Comparison of ENCODE assay signal across 16 mouse cellular contexts in the genomic region with DNA sequence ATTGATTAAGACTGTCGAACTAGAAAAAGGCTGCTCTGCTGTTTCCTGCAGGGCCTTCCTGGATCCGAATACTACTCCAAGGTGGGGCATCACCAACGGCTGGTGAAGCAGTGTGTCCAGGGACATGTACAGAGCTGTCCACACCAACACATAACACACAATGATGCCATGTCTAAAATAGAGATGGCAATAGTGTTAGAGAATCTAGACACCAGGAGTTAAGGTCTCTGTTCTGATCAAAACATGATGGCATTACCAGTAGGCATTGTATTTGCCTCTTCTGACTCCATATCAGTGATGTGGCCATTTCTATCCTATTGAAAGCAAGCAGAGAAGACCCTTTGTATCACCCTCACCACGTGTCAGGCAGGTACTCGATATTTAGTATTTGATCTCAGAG.
A peak's percentile ranks its signal among the peaks of the same experiment; 100 is the strongest.
DNase-seq lines count a peak whose midpoint lies in the region; ATAC-seq lines count a peak whose summit lies in the region.
"Had no signal": no experiment of that assay in that cellular context is flagged by ENCODE, and none has a peak within 500 bp of the region (broad histone marks: within the 10 kb centered on the region; RNA-seq: fewer than 3 reads in every experiment).

No protein-coding gene starts in this region.

- 76% methylated on average over 5 of the region's 5 CpGs for WGBS in forebrain, embryonic 13.5 days
- WGBS in forebrain, embryonic 11.5 days: 86% methylated on average over 5 of the region's 5 CpGs
- 88% methylated on average over 5 of the region's 5 CpGs for WGBS in intestine, embryonic 14.5 days
- WGBS in intestine, embryonic 15.5 days: 82% methylated on average over 5 of the region's 5 CpGs
- 77% methylated on average over 5 of the region's 5 CpGs for WGBS in midbrain, embryonic 15.5 days
- WGBS in midbrain, embryonic 14.5 days: 85% methylated on average over 5 of the region's 5 CpGs
- 77% methylated on average over 5 of the region's 5 CpGs for WGBS in neural tube, embryonic 15.5 days
- 85% methylated on average over 5 of the region's 5 CpGs for WGBS in embryonic facial prominence, embryonic 10.5 days

- H3K4me3 ChIP-seq in forebrain, embryonic 13.5 days: no peak overlapping the region
- H3K4me3 ChIP-seq in forebrain, embryonic 11.5 days (ENCODE audit: low read depth, low read length): no peak overlapping the region
- H3K4me3 ChIP-seq in intestine, embryonic 14.5 days (ENCODE audit: low read depth, low read length): no peak overlapping the region
- no peak overlapping the region for H3K4me3 ChIP-seq in intestine, embryonic 15.5 days (replicated peaks)
- no peak overlapping the region for H3K4me3 ChIP-seq in midbrain, embryonic 15.5 days
- no peak overlapping the region for H3K4me3 ChIP-seq in midbrain, embryonic 14.5 days (replicated peaks; ENCODE audit: low read depth, low read length)
- no peak overlapping the region for H3K4me3 ChIP-seq in neural tube, embryonic 15.5 days (replicated peaks)
- H3K4me3 ChIP-seq in embryonic facial prominence, embryonic 10.5 days: no peak overlapping the region
- H3K4me3 ChIP-seq: erythroblast, embryonic 14.5 days had no signal

- H3K27ac ChIP-seq in forebrain, embryonic 13.5 days: no peak overlapping the region
- no peak overlapping the region for H3K27ac ChIP-seq in forebrain, embryonic 11.5 days (ENCODE audit: low read depth, low read length)
- no peak overlapping the region for H3K27ac ChIP-seq in intestine, embryonic 14.5 days (ENCODE audit: low read depth)
- no peak overlapping the region for H3K27ac ChIP-seq in intestine, embryonic 15.5 days
- H3K27ac ChIP-seq in midbrain, embryonic 15.5 days: no peak overlapping the region
- H3K27ac ChIP-seq in midbrain, embryonic 14.5 days (replicated peaks; ENCODE audit: low read depth, low read length): no peak overlapping the region
- H3K27ac ChIP-seq in neural tube, embryonic 15.5 days (replicated peaks): peak overlapping the region; percentile 90
- no peak overlapping the region for H3K27ac ChIP-seq in embryonic facial prominence, embryonic 10.5 days (replicated peaks)
- H3K27ac ChIP-seq: liver, embryonic 14.5 days; macrophage had no signal

- no peaks in the 10 kb centered on the region for H3K27me3 ChIP-seq in forebrain, embryonic 13.5 days
- H3K27me3 ChIP-seq in forebrain, embryonic 11.5 days (ENCODE audit: control insufficient read depth, insufficient read depth, low read length): no peaks in the 10 kb centered on the region
- no peaks in the 10 kb centered on the region for H3K27me3 ChIP-seq in intestine, embryonic 14.5 days (replicated peaks; ENCODE audit: control insufficient read depth, insufficient read depth, low read length)
- H3K27me3 ChIP-seq in intestine, embryonic 15.5 days (replicated peaks): no peaks in the 10 kb centered on the region
- no peaks in the 10 kb centered on the region for H3K27me3 ChIP-seq in midbrain, embryonic 15.5 days (replicated peaks)
- no peaks in the 10 kb centered on the region for H3K27me3 ChIP-seq in midbrain, embryonic 14.5 days (ENCODE audit: control insufficient read depth, insufficient read depth, low read length)
- no peaks in the 10 kb centered on the region for H3K27me3 ChIP-seq in neural tube, embryonic 15.5 days (replicated peaks)
- no peaks in the 10 kb centered on the region for H3K27me3 ChIP-seq in embryonic facial prominence, embryonic 10.5 days (replicated peaks; ENCODE audit: low read depth, poor library complexity, severe bottlenecking)
- H3K27me3 ChIP-seq: embryonic facial prominence, embryonic 13.5 days; kidney, embryonic 15.5 days; limb, embryonic 15.5 days; neural tube, embryonic 13.5 days had no signal

- no peaks in the 10 kb centered on the region for H3K36me3 ChIP-seq in forebrain, embryonic 13.5 days (ENCODE audit: poor library complexity, severe bottlenecking)
- H3K36me3 ChIP-seq in forebrain, embryonic 11.5 days (ENCODE audit: control insufficient read depth, insufficient read depth, low read length): no peaks in the 10 kb centered on the region
- H3K36me3 ChIP-seq in intestine, embryonic 14.5 days (ENCODE audit: control insufficient read depth, insufficient read depth, low read length): no peaks in the 10 kb centered on the region
- no peaks in the 10 kb centered on the region for H3K36me3 ChIP-seq in intestine, embryonic 15.5 days
- H3K36me3 ChIP-seq in midbrain, embryonic 15.5 days (replicated peaks): no peaks in the 10 kb centered on the region
- no peaks in the 10 kb centered on the region for H3K36me3 ChIP-seq in midbrain, embryonic 14.5 days (ENCODE audit: control insufficient read depth, insufficient read depth, low read length)
- H3K36me3 ChIP-seq in neural tube, embryonic 15.5 days: no peaks in the 10 kb centered on the region
- H3K36me3 ChIP-seq in embryonic facial prominence, embryonic 10.5 days (replicated peaks): no peaks in the 10 kb centered on the region
- H3K36me3 ChIP-seq: embryonic facial prominence, embryonic 13.5 days; hindbrain, embryonic 10.5 days; kidney, embryonic 15.5 days; limb, embryonic 15.5 days; neural tube, embryonic 13.5 days had no signal

- no peaks in the 10 kb centered on the region for H3K9me3 ChIP-seq in forebrain, embryonic 13.5 days (replicated peaks)
- no peaks in the 10 kb centered on the region for H3K9me3 ChIP-seq in forebrain, embryonic 11.5 days (ENCODE audit: control insufficient read depth, low read length)
- H3K9me3 ChIP-seq in intestine, embryonic 14.5 days (ENCODE audit: control insufficient read depth, low read length): no peaks in the 10 kb centered on the region
- H3K9me3 ChIP-seq in intestine, embryonic 15.5 days: no peaks in the 10 kb centered on the region
- no peaks in the 10 kb centered on the region for H3K9me3 ChIP-seq in midbrain, embryonic 15.5 days
- H3K9me3 ChIP-seq in midbrain, embryonic 14.5 days (ENCODE audit: control insufficient read depth, low read length): no peaks in the 10 kb centered on the region
- no peaks in the 10 kb centered on the region for H3K9me3 ChIP-seq in neural tube, embryonic 15.5 days (replicated peaks)
- no peaks in the 10 kb centered on the region for H3K9me3 ChIP-seq in embryonic facial prominence, embryonic 10.5 days
- H3K9me3 ChIP-seq: embryonic facial prominence, embryonic 13.5 days; hindbrain, embryonic 10.5 days; kidney, embryonic 15.5 days; limb, embryonic 15.5 days; neural tube, embryonic 13.5 days had no signal

- DNase-seq in forebrain, embryonic 11.5 days (ENCODE audit: low spot score): no peak
- no peak for DNase-seq in intestine, embryonic 14.5 days (ENCODE audit: low spot score)
- DNase-seq in midbrain, embryonic 14.5 days: no peak
- DNase-seq in embryonic facial prominence, embryonic 10.5 days (ENCODE audit: low spot score): no peak

- ATAC-seq in forebrain, embryonic 13.5 days: 0 out of 2 replicates have a peak, but pooled peaks have one; percentile 5
- no peak for ATAC-seq in forebrain, embryonic 11.5 days (replicated peaks; ENCODE audit: low FRiP score)
- peak; percentile 18 for ATAC-seq in intestine, embryonic 14.5 days (replicated peaks; ENCODE audit: low FRiP score, low TSS enrichment, low read depth)
- no peak for ATAC-seq in intestine, embryonic 15.5 days
- peak; percentile 0; the same call in 1 of the 2 replicates for ATAC-seq in midbrain, embryonic 15.5 days (replicated peaks)
- ATAC-seq in midbrain, embryonic 14.5 days (ENCODE audit: low FRiP score, low TSS enrichment): no peak
- peak; percentile 2; the same call in 1 of the 2 replicates for ATAC-seq in neural tube, embryonic 15.5 days (ENCODE audit: low FRiP score)

- H3K4me1 ChIP-seq in forebrain, embryonic 13.5 days: peaks cover 6% of the 10 kb centered on the region; the same call in 1 of the 2 replicates
- no peaks in the 10 kb centered on the region for H3K4me1 ChIP-seq in forebrain, embryonic 11.5 days (replicated peaks; ENCODE audit: control insufficient read depth, insufficient read depth, low read length)
- no peaks in the 10 kb centered on the region for H3K4me1 ChIP-seq in intestine, embryonic 14.5 days (replicated peaks; ENCODE audit: control insufficient read depth, insufficient read depth, low read length)
- no peaks in the 10 kb centered on the region for H3K4me1 ChIP-seq in intestine, embryonic 15.5 days (replicated peaks)
- H3K4me1 ChIP-seq in midbrain, embryonic 15.5 days: 0 out of 2 replicates have a peak, but pooled peaks cover 4% of the 10 kb centered on the region
- no peaks in the 10 kb centered on the region for H3K4me1 ChIP-seq in midbrain, embryonic 14.5 days (ENCODE audit: control insufficient read depth, insufficient read depth, low read length)
- peaks cover 18% of the 10 kb centered on the region for H3K4me1 ChIP-seq in neural tube, embryonic 15.5 days
- H3K4me1 ChIP-seq in embryonic facial prominence, embryonic 10.5 days: peaks cover 11% of the 10 kb centered on the region

- H3K4me2 ChIP-seq in forebrain, embryonic 13.5 days: no peak overlapping the region
- no peak overlapping the region for H3K4me2 ChIP-seq in forebrain, embryonic 11.5 days (ENCODE audit: low read depth, low read length, severe bottlenecking)
- no peak overlapping the region for H3K4me2 ChIP-seq in intestine, embryonic 14.5 days (ENCODE audit: low read length)
- H3K4me2 ChIP-seq in intestine, embryonic 15.5 days (replicated peaks): no peak overlapping the region
- no peak overlapping the region for H3K4me2 ChIP-seq in midbrain, embryonic 15.5 days
- no peak overlapping the region for H3K4me2 ChIP-seq in midbrain, embryonic 14.5 days (ENCODE audit: low read length)
- H3K4me2 ChIP-seq in neural tube, embryonic 15.5 days: no peak overlapping the region

- H3K9ac ChIP-seq in forebrain, embryonic 13.5 days: no peak overlapping the region
- H3K9ac ChIP-seq in forebrain, embryonic 11.5 days (ENCODE audit: low read length): no peak overlapping the region
- no peak overlapping the region for H3K9ac ChIP-seq in intestine, embryonic 14.5 days (ENCODE audit: low read length)
- no peak overlapping the region for H3K9ac ChIP-seq in intestine, embryonic 15.5 days
- H3K9ac ChIP-seq in midbrain, embryonic 15.5 days: no peak overlapping the region
- H3K9ac ChIP-seq in midbrain, embryonic 14.5 days (replicated peaks; ENCODE audit: low read length): no peak overlapping the region
- H3K9ac ChIP-seq in neural tube, embryonic 15.5 days (replicated peaks): no peak overlapping the region
- H3K9ac ChIP-seq: kidney, embryonic 15.5 days; limb, embryonic 15.5 days; liver, embryonic 14.5 days had no signal

Comparison
In these comparisons a context has a peak if more than half of its experiments do, and no peak if none do; other contexts are left out.
1. ATAC-seq: peak in forebrain, embryonic 13.5 days (single experiment), intestine, embryonic 14.5 days (single experiment), midbrain, embryonic 15.5 days (single experiment) and neural tube, embryonic 15.5 days (single experiment); none in forebrain, embryonic 11.5 days (single experiment), intestine, embryonic 15.5 days (single experiment) and midbrain, embryonic 14.5 days (single experiment).